Mouse (Mus musculus): ENCODE results near the gene Trim6.

- TF ChIP-seq CHD2 (IDR thresholded peaks at IDR 0.05; ENCODE audit: low read depth, low read length) (no peak), MAFK (IDR thresholded peaks at IDR 0.05; ENCODE audit: insufficient read depth, low read depth, low read length) (no peak), ZC3H11A (IDR thresholded peaks at IDR 0.05; ENCODE audit: borderline replicate concordance, low read depth, low read length) (no peak), HCFC1 (IDR thresholded peaks at IDR 0.05; ENCODE audit: borderline replicate concordance, insufficient read depth, low read length) (no peak)
Measured at GRCm38 (mm10) chr7:104216011-104216535, 2.5 kb upstream of the Trim6 start.

All from ES-E14 (cell line).